Comparison of ENCODE assay signal across 8 mouse cellular contexts in the genomic region with DNA sequence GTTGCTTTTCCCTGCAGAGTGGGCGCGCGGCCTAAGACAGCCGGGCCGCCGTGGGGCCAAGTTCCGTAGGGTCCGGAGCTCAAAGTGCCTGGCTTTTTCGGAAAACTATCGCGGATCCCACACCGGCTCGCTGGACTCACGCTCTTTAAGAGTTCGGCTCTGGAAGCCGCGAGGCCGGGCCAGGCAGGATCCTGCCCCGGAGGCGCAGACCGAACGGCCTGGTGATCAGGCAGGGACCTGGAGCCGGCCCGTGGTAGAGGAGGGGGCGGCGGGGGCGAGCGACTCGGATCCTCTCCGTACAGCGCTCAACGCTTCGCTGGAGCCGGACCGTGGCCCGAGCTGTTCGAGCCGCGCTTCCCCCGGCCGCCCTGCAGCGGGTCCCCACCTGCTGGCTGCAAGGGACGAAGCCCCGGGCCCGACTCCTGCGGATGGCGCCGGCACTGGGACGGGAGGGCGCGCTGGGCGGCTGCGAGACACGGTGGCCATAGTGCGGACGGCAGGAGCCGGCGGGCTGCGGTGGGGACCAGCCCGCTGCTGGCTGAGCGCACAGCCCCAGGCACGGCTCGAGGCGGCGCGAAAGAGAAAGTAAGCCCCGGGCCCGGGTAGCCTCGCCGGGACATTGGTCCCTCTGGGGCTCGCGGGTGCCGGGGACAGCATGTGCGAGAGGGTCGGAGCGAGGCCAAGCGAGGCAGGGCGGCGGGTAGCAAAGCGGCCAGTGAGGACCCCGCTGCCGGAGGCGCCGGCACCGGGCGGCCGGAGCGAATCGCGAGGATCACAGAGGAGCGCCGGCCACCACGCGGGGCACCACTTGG. TPM values are rescaled to one million over a fixed set of nuclear protein-coding genes. Genes with fewer than 3 reads are reported as not detected.
DNase-seq lines count a peak whose midpoint lies in the region; ATAC-seq and TF ChIP-seq lines count a peak whose summit lies in the region.

No protein-coding gene starts in this region.

- H3K9ac ChIP-seq in embryonic facial prominence, embryonic 12.5 days = peak overlapping the region; percentile 95
- peak overlapping the region; percentile 42; the same call in 1 of the 2 replicates for H3K9ac ChIP-seq in midbrain, postnatal 0 days (replicated peaks; ENCODE audit: low read length, poor library complexity, severe bottlenecking)

- H3K36me3 ChIP-seq in embryonic facial prominence, embryonic 12.5 days = no peaks in the 10 kb centered on the region
- H3K36me3 ChIP-seq in midbrain, postnatal 0 days (ENCODE audit: insufficient read depth, low read length) = no peaks in the 10 kb centered on the region

- peak; percentile 12 for ATAC-seq in embryonic facial prominence, embryonic 12.5 days (ENCODE audit: insufficient number of reproducible peaks, insufficient read depth, low FRiP score, low TSS enrichment)
- ATAC-seq in midbrain, postnatal 0 days (ENCODE audit: low FRiP score) = no peak
- no peak for ATAC-seq in frontal cortex, adult (ENCODE audit: low TSS enrichment)

- peaks cover 58% of the 10 kb centered on the region for H3K4me1 ChIP-seq in embryonic facial prominence, embryonic 12.5 days
- H3K4me1 ChIP-seq in midbrain, postnatal 0 days (ENCODE audit: insufficient read depth, low read length) = no peaks in the 10 kb centered on the region

- DNase-seq in ovary, postnatal 10 days (ENCODE audit: low spot score) = peak; percentile 53
- no peak for DNase-seq in ovary, adult 18-20 months (ENCODE audit: low spot score)
- peak; percentile 71 to 72 for DNase-seq in heart, postnatal 10 days
- DNase-seq in liver = peak; percentile 30
- DNase-seq in midbrain, postnatal 0 days (ENCODE audit: low spot score) = no peak
- DNase-seq in left cerebral cortex, postnatal 14 days (ENCODE audit: low spot score in 2 of 2) = no peak

- H3K27ac ChIP-seq in embryonic facial prominence, embryonic 12.5 days = peak overlapping the region; percentile 97
- peak overlapping the region; percentile 43 for H3K27ac ChIP-seq in midbrain, postnatal 0 days (ENCODE audit: low read depth, low read length)

- WGBS in embryonic facial prominence, embryonic 12.5 days = under 1% methylated on average over 87 of the region's 94 CpGs
- under 1% methylated on average over 87 of the region's 94 CpGs for WGBS in midbrain, postnatal 0 days

- no peaks in the 10 kb centered on the region for H3K9me3 ChIP-seq in embryonic facial prominence, embryonic 12.5 days
- H3K9me3 ChIP-seq in midbrain, postnatal 0 days (ENCODE audit: low read length) = no peaks in the 10 kb centered on the region

- peak overlapping the region; percentile 77 for H3K4me3 ChIP-seq in embryonic facial prominence, embryonic 12.5 days
- H3K4me3 ChIP-seq in midbrain, postnatal 0 days (ENCODE audit: low read depth, low read length) = peak overlapping the region; percentile 39

- intact Hi-C loops in heart, postnatal 10 days (cut with DNase I) = loop anchor here (2.0 to 5.0 kb wide), 3 partner anchors 138 to 305 kb away; no protein-coding TSS in a partner anchor
- intact Hi-C loops in left cerebral cortex, postnatal 14 days (cut with DNase I) = loop anchor here (2.0 to 10.0 kb wide), 3 partner anchors 83 to 301 kb away; a partner anchor contains a TSS

- peak overlapping the region; percentile 85 for H3K4me2 ChIP-seq in embryonic facial prominence, embryonic 12.5 days (replicated peaks)
- H3K4me2 ChIP-seq in midbrain, postnatal 0 days (ENCODE audit: low read depth, low read length, poor library complexity, severe bottlenecking) = peak overlapping the region; percentile 61

- H3K27me3 ChIP-seq in embryonic facial prominence, embryonic 12.5 days = peaks cover 47% of the 10 kb centered on the region
- H3K27me3 ChIP-seq in midbrain, postnatal 0 days (ENCODE audit: insufficient read depth, low read length) = peaks cover 79% of the 10 kb centered on the region

- no peak for TF ChIP-seq CTCF in midbrain, postnatal 0 days (IDR thresholded peaks at IDR 0.05)

RNA-seq across cellular contexts. Expression of a gene that starts 1.2 kb away (rescaled TPM):
- 41.5 and 45.7 TPM in 2 replicates for polyA plus RNA-seq in embryonic facial prominence, embryonic 12.5 days (2016; fragmentation: Nextera tagmentation; extraction: Ambion mirVana)
- 10 to 100 TPM; 20.7 to 22.2 TPM for total RNA-seq in heart, postnatal 10 days (2021)
- total RNA-seq in midbrain, postnatal 0 days (2014; rRNA removed) = 10.7 and 13.4 TPM in 2 replicates
- 9.3 and 12.0 TPM in 2 replicates for polyA plus RNA-seq in midbrain, postnatal 0 days (2015; fragmentation: Nextera tagmentation; extraction: Ambion mirVana)
- 1 to 10 TPM; 6.8 TPM for total RNA-seq in left cerebral cortex, postnatal 14 days (2021)

RNA-seq across cellular contexts. Expression of a gene that starts 32.2 kb away (rescaled TPM):
- polyA plus RNA-seq in embryonic facial prominence, embryonic 12.5 days (2016; fragmentation: Nextera tagmentation; extraction: Ambion mirVana) = not detected in 2 replicates
- total RNA-seq in heart, postnatal 10 days (2021) = not detected
- not detected in 2 replicates for total RNA-seq in midbrain, postnatal 0 days (2014; rRNA removed)
- not detected in 2 replicates for polyA plus RNA-seq in midbrain, postnatal 0 days (2015; fragmentation: Nextera tagmentation; extraction: Ambion mirVana)
- total RNA-seq in left cerebral cortex, postnatal 14 days (2021) = not detected

Comparison
In these comparisons a context has a peak if more than half of its experiments do, and no peak if none do; other contexts are left out.
1. DNase-seq: peak in ovary, postnatal 10 days (single experiment), heart, postnatal 10 days (2 of 2) and liver (single experiment); none in ovary, adult 18-20 months (single experiment), midbrain, postnatal 0 days (single experiment) and left cerebral cortex, postnatal 14 days (0 of 2).